Comparison of ENCODE assay signal across 9 mouse cellular contexts in genomic region chrX:99043275-99043674, GRCm38 (mm10). TPM values are rescaled to one million over a fixed set of nuclear protein-coding genes. Genes with fewer than 3 reads are reported as not detected.
A peak's percentile ranks its signal among the peaks of the same experiment; 100 is the strongest.
DNase-seq lines count a peak whose midpoint lies in the region; ATAC-seq lines count a peak whose summit lies in the region.
"Had no signal": no experiment of that assay in that cellular context is flagged by ENCODE, and none has a peak within 500 bp of the region (broad histone marks: within the 10 kb centered on the region; RNA-seq: fewer than 3 reads in every experiment).

No protein-coding gene starts in this region.

- peaks cover 3% of the 10 kb centered on the region; the same call in 1 of the 2 replicates for H3K4me1 ChIP-seq in erythroblast, embryonic 14.5 days (ENCODE audit: control insufficient read depth)
- H3K4me1 ChIP-seq in heart, embryonic 16.5 days (ENCODE audit: control insufficient read depth, insufficient read depth, low read length), result peaks cover 18% of the 10 kb centered on the region; the same call in 1 of the 2 replicates
- H3K4me1 ChIP-seq in liver, embryonic 16.5 days (ENCODE audit: control insufficient read depth, low read depth, low read length), result no peaks in the 10 kb centered on the region

- WGBS in heart, embryonic 16.5 days, result 30% methylated on average over 6 of the region's 6 CpGs
- 37% methylated on average over 6 of the region's 6 CpGs for WGBS in liver, embryonic 16.5 days (ENCODE audit: insufficient replicate concordance)

- peaks cover 5% of the 10 kb centered on the region; the same call in 1 of the 2 replicates for H3K9me3 ChIP-seq in erythroblast, embryonic 14.5 days (ENCODE audit: control insufficient read depth, low read length)
- H3K9me3 ChIP-seq in heart, embryonic 16.5 days (replicated peaks; ENCODE audit: control insufficient read depth, low read length), result no peaks in the 10 kb centered on the region
- H3K9me3 ChIP-seq in liver, embryonic 16.5 days (replicated peaks; ENCODE audit: control insufficient read depth, low read length), result no peaks in the 10 kb centered on the region

- H3K36me3 ChIP-seq in erythroblast, embryonic 14.5 days (ENCODE audit: control insufficient read depth), result no peaks in the 10 kb centered on the region
- H3K36me3 ChIP-seq in heart, embryonic 16.5 days (ENCODE audit: control insufficient read depth, insufficient read depth), result no peaks in the 10 kb centered on the region
- no peaks in the 10 kb centered on the region for H3K36me3 ChIP-seq in liver, embryonic 16.5 days (ENCODE audit: control insufficient read depth, insufficient read depth)

- peak overlapping the region; percentile 53 for H3K4me3 ChIP-seq in erythroblast, embryonic 14.5 days (replicated peaks)
- H3K4me3 ChIP-seq in heart, embryonic 16.5 days (ENCODE audit: low read length), result peak overlapping the region; percentile 64
- H3K4me3 ChIP-seq in liver, embryonic 16.5 days (ENCODE audit: low read depth, low read length), result peak overlapping the region; percentile 54

- peaks cover 38% of the 10 kb centered on the region for H3K27me3 ChIP-seq in erythroblast, embryonic 14.5 days (ENCODE audit: control insufficient read depth)
- H3K27me3 ChIP-seq in heart, embryonic 16.5 days (ENCODE audit: control insufficient read depth, insufficient read depth, low read length), result peaks cover 7% of the 10 kb centered on the region; the same call in 1 of the 2 replicates
- H3K27me3 ChIP-seq in liver, embryonic 16.5 days (ENCODE audit: control insufficient read depth, insufficient read depth, low read depth, low read length), result peaks cover 6% of the 10 kb centered on the region; the same call in 1 of the 2 replicates

- H3K9ac ChIP-seq in heart, embryonic 16.5 days (ENCODE audit: low read length), result peak overlapping the region; percentile 78
- peak overlapping the region; percentile 45; the same call in 1 of the 2 replicates for H3K9ac ChIP-seq in liver, embryonic 16.5 days (ENCODE audit: low read depth, low read length)

- peak overlapping the region; percentile 88 for H3K27ac ChIP-seq in heart, embryonic 16.5 days (ENCODE audit: low read length)
- H3K27ac ChIP-seq in liver, embryonic 16.5 days (ENCODE audit: low read length), result peak overlapping the region; percentile 61

- ATAC-seq in erythroblast, adult 5-6 weeks (replicated peaks; ENCODE audit: low FRiP score, poor library complexity, severe bottlenecking), result no peak
- no peak for ATAC-seq in heart, embryonic 16.5 days (replicated peaks; ENCODE audit: extremely low read depth, insufficient read depth, low FRiP score)
- ATAC-seq in liver, embryonic 16.5 days (ENCODE audit: low read depth), result no peak

- H3K4me2 ChIP-seq in heart, embryonic 16.5 days (ENCODE audit: low read depth, low read length), result peak overlapping the region; percentile 73
- peak overlapping the region; percentile 57 for H3K4me2 ChIP-seq in liver, embryonic 16.5 days (ENCODE audit: low read depth, low read length)

- peak; percentile 53 for DNase-seq in 416B (ENCODE audit: low read depth)
- DNase-seq in c-Kit-positive CD71-positive TER-119-positive erythroid progenitor cells, embryonic 14.5 days (ENCODE audit: low spot score), result no peak
- DNase-seq in right cerebral cortex, postnatal 36 days (ENCODE audit: low spot score in 2 of 2), result no peak
- no peak for DNase-seq in cerebellum, postnatal 10 days
- DNase-seq: adrenal gland, adult 8-10 months had no signal

RNA-seq across cellular contexts. Expression of gene Stard8, which starts 40.2 kb away (rescaled TPM):
- polyA plus RNA-seq in erythroblast, embryonic 14.5 days (2012), result 0.04 and 0.07 TPM in 2 replicates
- total RNA-seq in erythroblast, adult 5-6 weeks (2015; ENCODE audit: low replicate concordance), result 1.3 and 7.9 TPM in 2 replicates
- total RNA-seq in erythroblast, adult 5-6 weeks (2017; ENCODE audit: low replicate concordance), result 1.4 and 7.0 TPM in 2 replicates
- 16.0 and 16.1 TPM in 2 replicates for polyA plus RNA-seq in heart, embryonic 16.5 days (2015; fragmentation: Nextera tagmentation; extraction: Ambion mirVana)
- polyA plus RNA-seq in liver, embryonic 16.5 days (2015; fragmentation: Nextera tagmentation; extraction: Ambion mirVana), result 3.5 and 4.0 TPM in 2 replicates
